27 mouse cellular contexts compared by ENCODE assay signal in the genomic region with DNA sequence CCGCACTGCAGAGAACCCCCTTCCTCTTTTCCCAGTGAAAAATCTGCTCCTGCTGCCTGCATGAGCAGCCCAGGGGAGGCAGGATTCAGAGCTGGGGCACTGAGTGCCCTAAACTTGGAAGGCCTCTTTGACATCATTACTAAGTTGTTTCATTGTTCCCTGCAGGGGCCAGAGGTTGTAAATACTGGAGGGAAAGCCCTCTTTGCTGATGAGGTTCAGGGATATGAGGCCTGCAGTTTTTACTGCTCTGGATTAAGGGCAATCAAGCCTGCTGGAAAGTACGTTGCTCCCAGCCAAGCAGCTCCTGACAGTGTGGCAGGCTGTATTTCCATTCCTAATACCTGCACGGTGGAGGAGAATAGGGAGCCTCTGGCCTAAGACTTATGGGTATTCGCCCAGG.
DNase-seq lines count a peak whose midpoint lies in the region; ATAC-seq lines count a peak whose summit lies in the region.
"Had no signal": no experiment of that assay in that cellular context is flagged by ENCODE, and none has a peak within 500 bp of the region (broad histone marks: within the 10 kb centered on the region; RNA-seq: fewer than 3 reads in every experiment).

No protein-coding gene starts in this region.

- no peak overlapping the region for H3K4me3 ChIP-seq in forebrain, embryonic 10.5 days
- H3K4me3 ChIP-seq in forebrain, embryonic 16.5 days (replicated peaks; ENCODE audit: low read length): no peak overlapping the region
- no peak overlapping the region for H3K4me3 ChIP-seq in hindbrain, embryonic 10.5 days
- no peak overlapping the region for H3K4me3 ChIP-seq in hindbrain, embryonic 14.5 days (replicated peaks; ENCODE audit: low read length)
- H3K4me3 ChIP-seq in limb, embryonic 11.5 days (ENCODE audit: low read depth, low read length): no peak overlapping the region
- H3K4me3 ChIP-seq: embryonic facial prominence, embryonic 12.5 days; erythroblast, embryonic 14.5 days; limb, embryonic 15.5 days; megakaryocyte, embryonic 14.5 days; midbrain, embryonic 15.5 days; neural tube, embryonic 13.5 days had no signal

- peaks cover 18% of the 10 kb centered on the region for H3K36me3 ChIP-seq in forebrain, embryonic 10.5 days (replicated peaks)
- no peaks in the 10 kb centered on the region for H3K36me3 ChIP-seq in forebrain, embryonic 16.5 days (ENCODE audit: control insufficient read depth, insufficient read depth)
- H3K36me3 ChIP-seq in hindbrain, embryonic 10.5 days: no peaks in the 10 kb centered on the region
- no peaks in the 10 kb centered on the region for H3K36me3 ChIP-seq in hindbrain, embryonic 14.5 days (replicated peaks; ENCODE audit: control insufficient read depth, insufficient read depth)
- no peaks in the 10 kb centered on the region for H3K36me3 ChIP-seq in limb, embryonic 11.5 days (ENCODE audit: control insufficient read depth, insufficient read depth, low read length)
- H3K36me3 ChIP-seq: limb, embryonic 15.5 days; midbrain, embryonic 15.5 days; neural tube, embryonic 13.5 days had no signal

- 51% methylated on average over 4 of the region's 4 CpGs for WGBS in forebrain, embryonic 10.5 days
- WGBS in forebrain, embryonic 16.5 days: 49% methylated on average over 4 of the region's 4 CpGs
- WGBS in hindbrain, embryonic 10.5 days: 65% methylated on average over 4 of the region's 4 CpGs
- WGBS in hindbrain, embryonic 14.5 days: 67% methylated on average over 4 of the region's 4 CpGs
- WGBS in limb, embryonic 11.5 days: 25% methylated on average over 4 of the region's 4 CpGs

- no peak for DNase-seq in forebrain, embryonic 10.5 days (ENCODE audit: extremely low spot score, low spot score)
- no peak for DNase-seq in hindbrain, embryonic 10.5 days (ENCODE audit: low spot score)
- DNase-seq in hindbrain, embryonic 14.5 days (ENCODE audit: low spot score): no peak
- peak; percentile 61 for DNase-seq in forelimb bud, embryonic 11.5 days (ENCODE audit: low read depth, low spot score)
- DNase-seq in limb, embryonic 11.5 days (ENCODE audit: low spot score): peak; percentile 62
- no peak for DNase-seq in spleen, adult 12 weeks (ENCODE audit: low spot score)
- no peak for DNase-seq in layer of hippocampus, adult 18-20 months (ENCODE audit: low spot score in 2 of 2)
- DNase-seq: adrenal gland, adult 8-10 months; cerebellum, adult 11-12 months; cerebellum, postnatal 14 days; gastrocnemius, postnatal 10 days; lung, embryonic 14.5 days; lung, postnatal 36 days; retina, postnatal 1 day; right cerebral cortex, postnatal 25 days; thymus, postnatal 25 days had no signal

- no peak for ATAC-seq in forebrain, embryonic 16.5 days
- no peak for ATAC-seq in hindbrain, embryonic 14.5 days (ENCODE audit: low FRiP score)
- 0 out of 2 replicates have a peak, but pooled peaks have one; percentile 13 for ATAC-seq in limb, embryonic 11.5 days (ENCODE audit: insufficient number of reproducible peaks, low FRiP score, low TSS enrichment, low read depth)
- ATAC-seq: activated CD4-positive, CD25-positive, alpha-beta regulatory T cell, adult 4 months; hindbrain, postnatal 0 days; midbrain, embryonic 15.5 days had no signal

- peaks cover 68% of the 10 kb centered on the region for H3K4me1 ChIP-seq in forebrain, embryonic 10.5 days
- peaks cover 17% of the 10 kb centered on the region for H3K4me1 ChIP-seq in forebrain, embryonic 16.5 days (replicated peaks; ENCODE audit: control insufficient read depth, insufficient read depth, low read length)
- H3K4me1 ChIP-seq in hindbrain, embryonic 10.5 days (replicated peaks): peaks cover 59% of the 10 kb centered on the region
- no peaks in the 10 kb centered on the region for H3K4me1 ChIP-seq in hindbrain, embryonic 14.5 days (replicated peaks; ENCODE audit: control insufficient read depth, insufficient read depth, low read length)
- peaks cover 68% of the 10 kb centered on the region for H3K4me1 ChIP-seq in limb, embryonic 11.5 days (ENCODE audit: control insufficient read depth, insufficient read depth, low read length)
- H3K4me1 ChIP-seq: megakaryocyte, embryonic 14.5 days had no signal

- H3K27ac ChIP-seq in forebrain, embryonic 10.5 days: peak overlapping the region; percentile 60; the same call in 1 of the 2 replicates
- H3K27ac ChIP-seq in forebrain, embryonic 16.5 days (ENCODE audit: low read length): no peak overlapping the region
- H3K27ac ChIP-seq in hindbrain, embryonic 10.5 days: peak overlapping the region; percentile 75; the same call in 1 of the 2 replicates
- no peak overlapping the region for H3K27ac ChIP-seq in hindbrain, embryonic 14.5 days
- peak overlapping the region; percentile 79 for H3K27ac ChIP-seq in limb, embryonic 11.5 days (replicated peaks; ENCODE audit: low read depth, low read length)
- H3K27ac ChIP-seq: embryonic facial prominence, embryonic 12.5 days; hindbrain, postnatal 0 days; limb, embryonic 15.5 days; liver, embryonic 14.5 days; midbrain, embryonic 15.5 days; neural tube, embryonic 13.5 days had no signal

- no peak overlapping the region for H3K4me2 ChIP-seq in forebrain, embryonic 16.5 days (ENCODE audit: low read length)
- H3K4me2 ChIP-seq in hindbrain, embryonic 14.5 days (replicated peaks): no peak overlapping the region
- H3K4me2 ChIP-seq in limb, embryonic 11.5 days (ENCODE audit: low read depth, severe bottlenecking): no peak overlapping the region
- H3K4me2 ChIP-seq: embryonic facial prominence, embryonic 12.5 days; heart, embryonic 11.5 days; limb, embryonic 15.5 days; lung, embryonic 14.5 days; midbrain, embryonic 15.5 days; neural tube, embryonic 13.5 days had no signal

- H3K9ac ChIP-seq in forebrain, embryonic 16.5 days (replicated peaks; ENCODE audit: low read depth, low read length): no peak overlapping the region
- H3K9ac ChIP-seq in hindbrain, embryonic 14.5 days: no peak overlapping the region
- no peak overlapping the region for H3K9ac ChIP-seq in limb, embryonic 11.5 days (ENCODE audit: low read length)
- H3K9ac ChIP-seq: embryonic facial prominence, embryonic 12.5 days; limb, embryonic 15.5 days; liver, embryonic 14.5 days; lung, embryonic 14.5 days; midbrain, embryonic 15.5 days; neural tube, embryonic 13.5 days had no signal

- H3K9me3 ChIP-seq in forebrain, embryonic 10.5 days: peaks cover 8% of the 10 kb centered on the region
- peaks cover 2% of the 10 kb centered on the region; the same call in 1 of the 2 replicates for H3K9me3 ChIP-seq in forebrain, embryonic 16.5 days (ENCODE audit: control insufficient read depth, low read length)
- H3K9me3 ChIP-seq in hindbrain, embryonic 10.5 days: 0 out of 2 replicates have a peak, but pooled peaks cover 4% of the 10 kb centered on the region
- H3K9me3 ChIP-seq in hindbrain, embryonic 14.5 days (ENCODE audit: control insufficient read depth, low read length): no peaks in the 10 kb centered on the region
- peaks cover 4% of the 10 kb centered on the region; the same call in 1 of the 2 replicates for H3K9me3 ChIP-seq in limb, embryonic 11.5 days (ENCODE audit: control insufficient read depth, low read length)
- H3K9me3 ChIP-seq: embryonic facial prominence, embryonic 12.5 days; limb, embryonic 15.5 days; midbrain, embryonic 15.5 days had no signal

- peaks cover 49% of the 10 kb centered on the region for H3K27me3 ChIP-seq in forebrain, embryonic 10.5 days (ENCODE audit: poor library complexity, severe bottlenecking)
- 0 out of 2 replicates have a peak, but pooled peaks cover 2% of the 10 kb centered on the region for H3K27me3 ChIP-seq in forebrain, embryonic 16.5 days (replicated peaks; ENCODE audit: control insufficient read depth, insufficient read depth, low read length)
- H3K27me3 ChIP-seq in hindbrain, embryonic 10.5 days (ENCODE audit: insufficient read depth, poor library complexity, severe bottlenecking): peaks cover 67% of the 10 kb centered on the region
- peaks cover 10% of the 10 kb centered on the region for H3K27me3 ChIP-seq in hindbrain, embryonic 14.5 days (ENCODE audit: control insufficient read depth, insufficient read depth, low read length)
- no peaks in the 10 kb centered on the region for H3K27me3 ChIP-seq in limb, embryonic 11.5 days (ENCODE audit: control insufficient read depth, insufficient read depth, low read length)

Comparison
In these comparisons a context has a peak if more than half of its experiments do, and no peak if none do; other contexts are left out.
1. H3K27ac ChIP-seq: peak in forebrain, embryonic 10.5 days (single experiment), hindbrain, embryonic 10.5 days (single experiment) and limb, embryonic 11.5 days (single experiment); none in forebrain, embryonic 16.5 days (single experiment) and hindbrain, embryonic 14.5 days (single experiment).
2. DNase-seq: peak in forelimb bud, embryonic 11.5 days (single experiment) and limb, embryonic 11.5 days (single experiment); none in forebrain, embryonic 10.5 days (single experiment), hindbrain, embryonic 10.5 days (single experiment), hindbrain, embryonic 14.5 days (single experiment), spleen, adult 12 weeks (single experiment) and layer of hippocampus, adult 18-20 months (0 of 2).